Mouse (Mus musculus) liver, embryonic 14.5 days (tissue): ENCODE data around the gene Man2b2. TPM values are rescaled to one million over a fixed set of nuclear protein-coding genes. Genes with fewer than 3 reads are reported as not detected.

Source experiments
- ATAC-seq: fragments of 200-750 bp; cut with Nextera tagmentation; 2 replicates; pipeline ENCODE4 v1.8.0; 2017; ENCODE audit warnings: moderate number of reproducible peaks, mild to moderate bottlenecking, moderate library complexity; ENCODE audit not compliant: insufficient read depth
- DNase-seq, 3 experiments: peaks; one replicate each; pipeline ENCODE4 v3.0.0-alpha.2; 2012 to 2013; ENCODE audit warnings: low read depth in 3 of 3, low spot score in 3 of 3
- H3K27ac ChIP-seq: fragments of 300-500 bp; sonication (generic); 2 replicates; pipeline ENCODE4 v1.5.1; 2014; ENCODE audit warnings: moderate library complexity, mild to moderate bottlenecking, control low read depth, inconsistent platforms
- H3K27me3 ChIP-seq: fragments of 300-500 bp; sonication (generic); 2 replicates; pipeline ENCODE4 v1.6.1; 2014; ENCODE audit warnings: mild to moderate bottlenecking, low read length, moderate library complexity; ENCODE audit not compliant: control insufficient read depth, insufficient read depth
- H3K36me3 ChIP-seq: fragments of 300-500 bp; sonication (generic); replicated peaks from 2 replicates; pipeline ENCODE4 v1.6.1; 2014; ENCODE audit warnings: low read depth; ENCODE audit not compliant: control insufficient read depth, insufficient read depth
- H3K4me1 ChIP-seq, 2 experiments: fragments of 200-500 bp in 1 of 2; fragments of 300-500 bp in 1 of 2; sonication (generic) in 1 of 2; replicated peaks; 2 replicates each; pipeline ENCODE4 v1.6.1; 2012 to 2014; ENCODE audit warnings: antibody characterized with exemption in 1 of 2, inconsistent platforms in 1 of 2, low read length in 1 of 2; ENCODE audit not compliant: control insufficient read depth in 2 of 2, insufficient read depth in 2 of 2
- H3K4me2 ChIP-seq: fragments of 300-500 bp; sonication (generic); 2 replicates; pipeline ENCODE4 v1.6.1; 2014; ENCODE audit warnings: low read depth, mild to moderate bottlenecking, control low read depth, moderate library complexity
- H3K4me3 ChIP-seq, 2 experiments: fragments of 200-500 bp in 1 of 2; fragments of 300-500 bp in 1 of 2; sonication (generic) in 1 of 2; 2 replicates each; pipeline ENCODE4 v1.5.1; 2012 to 2014; ENCODE audit warnings: low read depth in 2 of 2, low read length in 2 of 2, mild to moderate bottlenecking in 2 of 2, control low read depth in 1 of 2, inconsistent platforms in 1 of 2, moderate library complexity in 1 of 2; ENCODE audit not compliant: insufficient read depth in 1 of 2
- H3K9ac ChIP-seq: fragments of 300-500 bp; sonication (generic); replicated peaks from 2 replicates; pipeline ENCODE4 v1.6.1; 2014; ENCODE audit warnings: mild to moderate bottlenecking, control low read depth, moderate library complexity
- H3K9me3 ChIP-seq: fragments of 300-500 bp; sonication (generic); 2 replicates; pipeline ENCODE4 v1.6.1; 2016; ENCODE audit warnings: low read length, mixed read lengths; ENCODE audit not compliant: control insufficient read depth
- CTCF ChIP-seq: IDR thresholded peaks from 2 replicates; pipeline ENCODE4 v1.5.1; 2016; ENCODE audit warnings: antibody characterized with exemption, low read depth, control low read depth
- EP300 ChIP-seq: IDR thresholded peaks from 2 replicates; pipeline ENCODE4 v1.6.1; 2016; ENCODE audit warnings: antibody characterized with exemption, low read depth
- WGBS: fragments of 180-500 bp; shearing (Covaris S2); extraction: QIAGEN DNeasy Blood & Tissue Kit; methylation state at CpG from one replicate; pipeline ENCODE4 v1.1.7; 2014; ENCODE audit not compliant: insufficient replicate concordance; 5-methylcytosine and 5-hydroxymethylcytosine counted together
- polyA plus RNA-seq, 2 experiments: library from polyadenylated mRNA; depleted of rRNA in 1 of 2; stranded (reverse) in 1 of 2; unstranded in 1 of 2; fragments of >200 nt; fragmentation: Nextera tagmentation in 1 of 2; extraction: Ambion mirVana in 1 of 2; gene quantifications; 2 replicates each; pipeline versions ENCODE4 v1.2.1 to v1.2.3; 2012 to 2014

The Man2b2 gene
- polyA plus RNA-seq, 2 experiments: 10.4 to 11.5 TPM

DNA sequence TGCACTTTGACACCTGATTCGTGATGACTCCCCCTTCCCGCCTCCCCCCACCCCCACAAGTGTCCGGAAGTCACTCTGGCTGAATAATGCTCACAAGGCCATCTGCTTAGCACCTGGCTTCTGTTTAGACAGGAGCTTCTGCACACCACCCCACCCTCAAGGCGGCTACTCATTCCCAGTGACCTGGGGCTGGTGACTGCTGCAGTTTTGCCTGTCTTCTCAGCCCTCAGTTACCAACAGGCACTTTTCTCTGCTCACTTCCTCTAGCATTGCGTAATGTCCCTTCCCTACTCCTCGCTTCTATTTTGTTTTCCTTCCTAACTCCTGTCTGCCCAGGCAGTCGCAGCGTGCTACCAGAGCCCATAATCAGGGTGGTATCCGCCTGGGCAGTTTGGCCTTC lies 38.6 kb downstream of the Man2b2 start:
- ATAC-seq (no peak), DNase-seq (no peak)
- H3K4me2 ChIP-seq: no peak overlapping the region
- no peak overlapping the region for H3K27ac ChIP-seq
- no peaks in the 10 kb centered on the region for H3K27me3 ChIP-seq
- H3K9ac ChIP-seq: no peak overlapping the region
- 39% methylated on average over 9 of the region's 9 CpGs for WGBS
- no peak for TF ChIP-seq EP300
- TF ChIP-seq CTCF: no peak
- H3K4me3 ChIP-seq: no peak overlapping the region
- H3K36me3 ChIP-seq: peaks cover 8% of the 10 kb centered on the region
- H3K9me3 ChIP-seq: no peaks in the 10 kb centered on the region
- H3K4me1 ChIP-seq: peaks cover under 1 to 12% of the 10 kb centered on the region in 2 experiments

DNA sequence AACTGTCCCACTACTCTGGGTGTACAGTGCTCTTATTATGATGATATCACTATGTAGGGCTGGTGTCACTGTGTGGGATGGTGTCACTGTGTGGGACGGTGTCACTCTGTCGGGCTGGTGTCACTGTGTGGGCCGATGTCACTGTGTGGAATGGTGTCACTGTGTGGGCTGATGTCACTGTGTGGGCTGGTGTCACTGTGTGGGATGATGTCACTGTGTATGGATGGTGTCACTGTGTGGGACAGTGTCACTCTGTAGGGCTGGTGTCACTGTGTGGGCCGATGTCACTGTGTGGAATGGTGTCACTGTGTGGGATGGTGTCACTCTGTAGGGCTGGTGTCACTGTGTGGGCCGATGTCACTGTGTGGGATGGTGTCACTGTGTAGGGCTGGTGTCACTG lies 44.4 kb downstream of the Man2b2 start:
- H3K4me3 ChIP-seq: no peak overlapping the region
- no peaks in the 10 kb centered on the region for H3K27me3 ChIP-seq
- DNase-seq: no peak
- H3K4me1 ChIP-seq: no peaks in the 10 kb centered on the region
- H3K27ac ChIP-seq: no peak overlapping the region
- 68% methylated on average over 5 of the region's 5 CpGs for WGBS
- H3K9ac ChIP-seq: no peak overlapping the region
- no peak overlapping the region for H3K4me2 ChIP-seq
- ATAC-seq: no peak
- TF ChIP-seq CTCF: no peak
- no peak for TF ChIP-seq EP300
- H3K36me3 ChIP-seq: no peaks in the 10 kb centered on the region
- H3K9me3 ChIP-seq: no peaks in the 10 kb centered on the region

DNA sequence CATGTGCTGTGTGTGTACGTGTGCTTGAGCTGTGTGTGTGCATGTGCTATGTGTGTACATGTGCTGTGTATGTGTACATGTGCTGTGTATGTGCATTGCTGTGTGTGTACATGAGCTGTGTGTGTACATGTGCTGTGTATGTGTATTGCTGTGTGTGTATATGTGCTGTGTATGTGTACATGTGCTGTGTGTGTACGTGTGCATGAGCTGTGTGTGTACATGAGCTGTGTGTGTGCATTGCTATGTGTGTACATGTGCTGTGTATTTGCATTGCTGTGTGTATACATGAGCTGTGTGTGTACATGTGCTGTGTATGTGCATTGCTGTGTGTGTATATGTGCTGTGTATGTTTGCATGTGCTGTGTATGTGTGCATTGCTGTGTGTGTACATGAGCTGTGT lies 50.9 kb downstream of the Man2b2 start:
- DNase-seq: no peak
- peaks cover 3% of the 10 kb centered on the region; the same call in 1 of the 2 replicates for H3K9me3 ChIP-seq
- no peaks in the 10 kb centered on the region for H3K4me1 ChIP-seq
- no peak overlapping the region for H3K4me2 ChIP-seq
- TF ChIP-seq EP300 (no peak), CTCF (no peak)
- H3K27me3 ChIP-seq: no peaks in the 10 kb centered on the region
- 57% methylated on average over 2 of the region's 2 CpGs for WGBS
- H3K9ac ChIP-seq: no peak overlapping the region
- H3K36me3 ChIP-seq: no peaks in the 10 kb centered on the region
- H3K4me3 ChIP-seq: no peak overlapping the region
- H3K27ac ChIP-seq: no peak overlapping the region
- ATAC-seq: no peak

DNA sequence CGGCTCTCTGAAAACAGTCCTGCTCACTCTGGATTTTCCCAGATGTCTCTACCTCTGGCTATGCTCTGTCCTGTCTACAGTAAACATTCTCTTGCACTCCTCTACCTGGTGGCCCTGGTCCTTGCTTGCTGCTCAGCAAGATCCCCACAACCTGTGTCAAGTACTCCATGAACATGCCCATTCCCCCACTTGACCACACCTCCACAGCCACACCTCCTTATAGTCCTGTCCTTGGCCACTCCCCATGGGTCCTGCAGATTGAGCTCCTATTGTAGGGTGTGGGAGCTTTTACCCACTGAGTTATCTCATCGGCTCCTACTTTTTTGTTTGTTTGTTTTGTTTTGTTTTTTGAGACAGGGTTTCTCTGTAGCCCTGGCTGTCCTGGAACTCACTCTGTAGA lies 51.6 kb downstream of the Man2b2 start:
- no peaks in the 10 kb centered on the region; a peak in 1 of 4 replicates for H3K4me1 ChIP-seq
- H3K27me3 ChIP-seq: no peaks in the 10 kb centered on the region
- no peak overlapping the region for H3K9ac ChIP-seq
- TF ChIP-seq EP300 (no peak), CTCF (no peak)
- 69% methylated on average over 1 of the region's 2 CpGs for WGBS
- no peak overlapping the region for H3K4me2 ChIP-seq
- H3K27ac ChIP-seq: no peak overlapping the region
- ATAC-seq (no peak), DNase-seq (no peak)
- peaks cover 3% of the 10 kb centered on the region; the same call in 1 of the 2 replicates for H3K9me3 ChIP-seq
- H3K36me3 ChIP-seq: no peaks in the 10 kb centered on the region
- H3K4me3 ChIP-seq: no peak overlapping the region

DNA sequence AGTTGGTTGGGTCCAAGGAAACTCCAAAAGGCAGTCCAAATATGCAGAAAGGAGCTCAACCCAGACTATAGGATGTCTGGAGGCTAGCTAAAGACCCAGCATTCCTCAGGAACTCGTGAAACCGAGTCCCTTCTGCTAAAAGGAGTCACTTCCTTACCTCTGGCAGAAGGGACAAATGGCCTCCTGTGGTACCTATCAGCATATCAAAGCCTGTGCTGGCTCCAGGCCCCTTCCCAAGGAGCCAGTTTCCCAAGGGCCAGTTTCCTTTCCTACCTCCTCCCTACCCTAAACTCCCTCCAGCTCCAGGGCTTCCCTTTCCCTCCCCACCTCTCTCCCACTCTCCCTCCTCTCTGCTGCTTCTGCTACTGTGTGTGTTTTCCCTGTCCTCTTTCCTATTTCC lies 53.3 kb downstream of the Man2b2 start:
- Histone ChIP-seq H3K4me1 (peaks cover 0 to 2% of the 10 kb centered on the region in 2 experiments; a peak in 1 of 4 replicates), H3K9me3 (peaks cover 3% of the 10 kb centered on the region; the same call in 1 of the 2 replicates), H3K27me3 (no peaks in the 10 kb centered on the region), H3K27ac (no peak overlapping the region), H3K36me3 (no peaks in the 10 kb centered on the region), H3K4me2 (no peak overlapping the region), H3K4me3 (no peak overlapping the region), H3K9ac (no peak overlapping the region)
- WGBS: 17% methylated on average over 2 of the region's 2 CpGs
- no peak for TF ChIP-seq EP300
- TF ChIP-seq CTCF: no peak
- no peak for ATAC-seq
- DNase-seq: no peak
